Mouse (Mus musculus): ENCODE data around the gene Rpl32. TPM values are rescaled to one million over a fixed set of nuclear protein-coding genes. Genes with fewer than 3 reads are reported as not detected.
A peak's percentile ranks its signal among the peaks of the same experiment; 100 is the strongest.

Gene Rpl32
- total and polyA plus RNA-seq, 2 experiments from 2014 or later = 768 to 1,027 TPM

GRCm38 (mm10) chr6:115838745-115839144 lies 30.2 kb upstream of the Rpl32 start:
- no peaks in the 10 kb centered on the region for H3K4me1 ChIP-seq (ENCODE audit: insufficient read depth, low read length)
- H3K27ac ChIP-seq (ENCODE audit: low read depth, low read length) = no peak overlapping the region
- H3K36me3 ChIP-seq (ENCODE audit: insufficient read depth, low read length) = peaks cover 3% of the 10 kb centered on the region; the same call in 1 of the 2 replicates
- no peaks in the 10 kb centered on the region for H3K9me3 ChIP-seq (ENCODE audit: low read length)
- H3K27me3 ChIP-seq (ENCODE audit: insufficient read depth, low read length) = no peaks in the 10 kb centered on the region
- peak overlapping the region; percentile 32 for H3K4me3 ChIP-seq (ENCODE audit: low read depth, low read length)
- ATAC-seq (ENCODE audit: low FRiP score) (no peak; the same call in 1 of the 2 replicates), DNase-seq (ENCODE audit: low spot score) (no peak)
- 75% methylated on average over 5 of the region's 5 CpGs for WGBS
- H3K9ac ChIP-seq (replicated peaks; ENCODE audit: low read length, poor library complexity, severe bottlenecking) = no peak overlapping the region
- H3K4me2 ChIP-seq (ENCODE audit: low read depth, low read length, poor library complexity, severe bottlenecking) = peak overlapping the region; percentile 56
- no peak for TF ChIP-seq CTCF (IDR thresholded peaks at IDR 0.05)

- H3K4me3 ChIP-seq (ENCODE audit: low read depth, low read length) = peak within 1 kb of the TSS; percentile 32
- H3K9me3 ChIP-seq (ENCODE audit: low read length) = no peaks in the 10 kb centered on the region
- no peaks in the 10 kb centered on the region for H3K4me1 ChIP-seq (ENCODE audit: insufficient read depth, low read length)
- peak; percentile 93 for ATAC-seq (ENCODE audit: low FRiP score)
- DNase-seq (ENCODE audit: low spot score) = peak; percentile 86
- no peaks in the 10 kb centered on the region for H3K27me3 ChIP-seq (ENCODE audit: insufficient read depth, low read length)
- H3K4me2 ChIP-seq (ENCODE audit: low read depth, low read length, poor library complexity, severe bottlenecking) = peak within 1 kb of the TSS; percentile 56
- H3K27ac ChIP-seq (ENCODE audit: low read depth, low read length) = no peak within 1 kb of the TSS
- TF ChIP-seq CTCF (IDR thresholded peaks at IDR 0.05) = peak; percentile 54
- H3K9ac ChIP-seq (replicated peaks; ENCODE audit: low read length, poor library complexity, severe bottlenecking) = 0 out of 2 replicates have a peak within 1 kb of the TSS, but pooled peaks have one; percentile 1
- WGBS = 1% methylated on average over 19 of the region's 19 CpGs
- H3K36me3 ChIP-seq (ENCODE audit: insufficient read depth, low read length) = no peaks in the 10 kb centered on the region
These were observed 29.6 kb upstream of the Rpl32 start, which contains the start of gene Efcab12 for GRCm38 (mm10) chr6:115838161-115838597. Gene Efcab12, minus strand, starts transcription at chr6:115838412.

- TF ChIP-seq CTCF (IDR thresholded peaks at IDR 0.05) = no peak
- DNase-seq (ENCODE audit: low spot score) = no peak
- no peaks in the 10 kb centered on the region for H3K36me3 ChIP-seq (ENCODE audit: insufficient read depth, low read length)
- no peak overlapping the region for H3K27ac ChIP-seq (ENCODE audit: low read depth, low read length)
- no peak overlapping the region for H3K9ac ChIP-seq (replicated peaks; ENCODE audit: low read length, poor library complexity, severe bottlenecking)
- H3K9me3 ChIP-seq (ENCODE audit: low read length) = no peaks in the 10 kb centered on the region
- no peak overlapping the region for H3K4me2 ChIP-seq (ENCODE audit: low read depth, low read length, poor library complexity, severe bottlenecking)
- no peak overlapping the region for H3K4me3 ChIP-seq (ENCODE audit: low read depth, low read length)
- H3K4me1 ChIP-seq (ENCODE audit: insufficient read depth, low read length) = no peaks in the 10 kb centered on the region
- no peak for ATAC-seq (ENCODE audit: low FRiP score)
- no peaks in the 10 kb centered on the region for H3K27me3 ChIP-seq (ENCODE audit: insufficient read depth, low read length)
These were observed 25.3 kb upstream of the Rpl32 start for GRCm38 (mm10) chr6:115833861-115834260.

- Histone ChIP-seq H3K4me3 (ENCODE audit: low read depth, low read length) (no peak overlapping the region), H3K9ac (replicated peaks; ENCODE audit: low read length, poor library complexity, severe bottlenecking) (no peak overlapping the region), H3K9me3 (ENCODE audit: low read length) (no peaks in the 10 kb centered on the region), H3K27ac (ENCODE audit: low read depth, low read length) (no peak overlapping the region), H3K4me1 (ENCODE audit: insufficient read depth, low read length) (no peaks in the 10 kb centered on the region), H3K4me2 (ENCODE audit: low read depth, low read length, poor library complexity, severe bottlenecking) (no peak overlapping the region), H3K27me3 (ENCODE audit: insufficient read depth, low read length) (no peaks in the 10 kb centered on the region), H3K36me3 (ENCODE audit: insufficient read depth, low read length) (no peaks in the 10 kb centered on the region)
- no peak for TF ChIP-seq CTCF (IDR thresholded peaks at IDR 0.05)
- 93% methylated on average over 2 of the region's 2 CpGs for WGBS
- ATAC-seq (ENCODE audit: low FRiP score) = no peak
- no peak for DNase-seq (ENCODE audit: low spot score)
These were observed 23.8 kb upstream of the Rpl32 start for GRCm38 (mm10) chr6:115832152-115832850.

- Histone ChIP-seq H3K9me3 (ENCODE audit: low read length) (no peaks in the 10 kb centered on the region), H3K9ac (replicated peaks; ENCODE audit: low read length, poor library complexity, severe bottlenecking) (no peak overlapping the region), H3K4me2 (ENCODE audit: low read depth, low read length, poor library complexity, severe bottlenecking) (no peak overlapping the region), H3K27ac (ENCODE audit: low read depth, low read length) (no peak overlapping the region), H3K27me3 (ENCODE audit: insufficient read depth, low read length) (no peaks in the 10 kb centered on the region), H3K4me1 (ENCODE audit: insufficient read depth, low read length) (no peaks in the 10 kb centered on the region), H3K4me3 (ENCODE audit: low read depth, low read length) (no peak overlapping the region), H3K36me3 (ENCODE audit: insufficient read depth, low read length) (no peaks in the 10 kb centered on the region)
- no peak for TF ChIP-seq CTCF (IDR thresholded peaks at IDR 0.05)
- no peak for DNase-seq (ENCODE audit: low spot score)
- ATAC-seq (ENCODE audit: low FRiP score) = no peak
- 87% methylated on average over 6 of the region's 6 CpGs for WGBS
These were observed 22.4 kb upstream of the Rpl32 start for GRCm38 (mm10) chr6:115830779-115831601.

All from midbrain, postnatal 0 days (tissue).